Mouse (Mus musculus) CH12.LX (cell line): ENCODE measurements around the gene Tbc1d22a. TPM values are rescaled to one million over a fixed set of nuclear protein-coding genes. Genes with fewer than 3 reads are reported as not detected.

Experiments
- DNase-seq: peaks from one replicate; pipeline ENCODE4 v3.0.0-alpha.2; 2013; ENCODE audit errors: extremely low read depth
- H3K27ac ChIP-seq: 2 replicates; pipeline ENCODE4 v1.5.1; 2012; ENCODE audit warnings: low read depth, mild to moderate bottlenecking, control low read depth, moderate library complexity; ENCODE audit not compliant: insufficient read depth
- H3K27me3 ChIP-seq: replicated peaks from 2 replicates; pipeline ENCODE3; 2012; ENCODE audit warnings: inconsistent platforms
- H3K36me3 ChIP-seq, 2 experiments: replicated peaks in 1 of 2; 2 replicates each; pipeline versions ENCODE3 to v1.6.1; 2012; ENCODE audit warnings: inconsistent platforms in 1 of 2, low read length in 1 of 2, mild to moderate bottlenecking in 1 of 2, mixed read lengths in 1 of 2, moderate library complexity in 1 of 2; ENCODE audit not compliant: control insufficient read depth in 1 of 2, insufficient read depth in 1 of 2
- H3K4me1 ChIP-seq, 2 experiments: 2 replicates each; pipeline ENCODE4 v1.6.1; 2012; ENCODE audit warnings: inconsistent platforms in 1 of 2, moderate library complexity in 1 of 2; ENCODE audit not compliant: insufficient read depth in 2 of 2, control insufficient read depth in 1 of 2
- H3K4me2 ChIP-seq: 2 replicates; pipeline ENCODE4 v1.6.1; 2012; ENCODE audit warnings: low read depth, mild to moderate bottlenecking, control low read depth; ENCODE audit not compliant: poor library complexity, insufficient read depth, severe bottlenecking
- H3K4me3 ChIP-seq, 3 experiments: fragments of 150-350 bp in 1 of 3; sonication (generic) in 1 of 3; replicated peaks in 1 of 3; 2 replicates each; pipeline versions ENCODE3 to v1.5.1; 2011 to 2012; ENCODE audit warnings: low read depth in 2 of 3, low read length in 2 of 3, mild to moderate bottlenecking in 2 of 3, moderate library complexity in 2 of 3, control low read depth in 1 of 3, improper control_type of control experiment in 1 of 3, inconsistent platforms in 1 of 3, mixed read lengths in 1 of 3; ENCODE audit not compliant: poor library complexity in 1 of 3
- H3K79me2 ChIP-seq: replicated peaks from 2 replicates; pipeline ENCODE4 v1.6.1; 2012; ENCODE audit warnings: mild to moderate bottlenecking, moderate library complexity; ENCODE audit not compliant: control insufficient read depth, poor library complexity, insufficient read depth, severe bottlenecking; ENCODE audit errors: extremely low read depth
- H3K9ac ChIP-seq: 2 replicates; pipeline ENCODE4 v1.6.1; 2012; ENCODE audit warnings: low read depth, mild to moderate bottlenecking, control low read depth, moderate library complexity; ENCODE audit not compliant: insufficient read depth
- H3K9me3 ChIP-seq: replicated peaks from 2 replicates; pipeline ENCODE3; 2012; ENCODE audit warnings: low read length, inconsistent platforms, mixed read lengths
- BHLHE40 ChIP-seq: IDR thresholded peaks from 2 replicates; pipeline ENCODE4 v1.6.1; 2011; ENCODE audit warnings: mild to moderate bottlenecking, low read depth, low read length, improper control_type of control experiment
- CHD1 ChIP-seq: IDR thresholded peaks from 2 replicates; pipeline ENCODE4 v1.6.1; 2012; ENCODE audit warnings: low read depth, low read length, improper control_type of control experiment, inconsistent platforms
- CHD2 ChIP-seq: IDR thresholded peaks from 2 replicates; pipeline ENCODE4 v1.6.1; 2011; ENCODE audit warnings: low read length, improper control_type of control experiment
- CTCF ChIP-seq, 2 experiments: IDR thresholded peaks in 1 of 2; conservative IDR thresholded peaks in 1 of 2; 2 replicates each; pipeline ENCODE4 v1.5.1; 2011 to 2012; ENCODE audit warnings: low read depth in 2 of 2, low read length in 2 of 2, improper control_type of control experiment in 1 of 2, inconsistent platforms in 1 of 2, mild to moderate bottlenecking in 1 of 2, moderate library complexity in 1 of 2
- ETS1 ChIP-seq: conservative IDR thresholded peaks from 2 replicates; pipeline ENCODE4 v1.6.1; 2012; ENCODE audit warnings: low read depth, mild to moderate bottlenecking, inconsistent platforms, low read length, improper control_type of control experiment, moderate library complexity
- GABPA ChIP-seq: IDR thresholded peaks from 2 replicates; pipeline ENCODE4 v1.6.1; 2012; ENCODE audit warnings: low read depth, low read length, improper control_type of control experiment, inconsistent platforms; ENCODE audit not compliant: insufficient replicate concordance
- IRF4 ChIP-seq: IDR thresholded peaks from 2 replicates; pipeline ENCODE4 v1.6.1; 2014; ENCODE audit warnings: low read depth, mild to moderate bottlenecking, inconsistent platforms, low read length, improper control_type of control experiment
- JUN ChIP-seq: IDR thresholded peaks from 2 replicates; pipeline ENCODE4 v1.6.1; 2011; ENCODE audit warnings: low read depth, mild to moderate bottlenecking, low read length, improper control_type of control experiment, moderate library complexity; ENCODE audit not compliant: insufficient read depth
- KAT2A ChIP-seq: IDR thresholded peaks from 2 replicates; pipeline ENCODE4 v1.6.1; 2012; ENCODE audit warnings: low read length, improper control_type of control experiment, inconsistent platforms; ENCODE audit not compliant: insufficient replicate concordance
- MAFK ChIP-seq: IDR thresholded peaks from 2 replicates; pipeline ENCODE4 v1.6.1; 2011; ENCODE audit warnings: low read length, improper control_type of control experiment; ENCODE audit not compliant: insufficient replicate concordance
- MXI1 ChIP-seq: IDR thresholded peaks from 2 replicates; pipeline ENCODE4 v1.6.1; 2011; ENCODE audit warnings: mild to moderate bottlenecking, low read depth, low read length, improper control_type of control experiment
- MYC ChIP-seq: IDR thresholded peaks from 2 replicates; pipeline ENCODE4 v1.6.1; 2011; ENCODE audit warnings: low read depth, mild to moderate bottlenecking, improper control_type of control experiment, low read length
- NELFE ChIP-seq: IDR thresholded peaks from 2 replicates; pipeline ENCODE4 v1.6.1; 2011; ENCODE audit warnings: low read depth, low read length, improper control_type of control experiment
- POLR2A ChIP-seq: IDR thresholded peaks from 2 replicates; pipeline ENCODE4 v1.6.1; 2011; ENCODE audit warnings: low read depth, mild to moderate bottlenecking, improper control_type of control experiment, low read length
- POLR2AphosphoS2 ChIP-seq: IDR thresholded peaks from 2 replicates; pipeline ENCODE4 v1.6.1; 2011; ENCODE audit warnings: low read depth, low read length, improper control_type of control experiment
- RCOR1 ChIP-seq: conservative IDR thresholded peaks from 2 replicates; pipeline ENCODE4 v1.6.1; 2012; ENCODE audit warnings: low read depth, mild to moderate bottlenecking, inconsistent platforms, low read length, improper control_type of control experiment
- SIN3A ChIP-seq: IDR thresholded peaks from 2 replicates; pipeline ENCODE4 v1.6.1; 2012; ENCODE audit warnings: low read length, improper control_type of control experiment, inconsistent platforms
- TBP ChIP-seq: conservative IDR thresholded peaks from 2 replicates; pipeline ENCODE4 v1.6.1; 2011; ENCODE audit warnings: low read depth, low read length, improper control_type of control experiment
- UBTF ChIP-seq: IDR thresholded peaks from 2 replicates; pipeline ENCODE4 v1.6.1; 2012; ENCODE audit warnings: low read depth, mild to moderate bottlenecking, inconsistent platforms, low read length, improper control_type of control experiment, moderate library complexity
- USF1 ChIP-seq: IDR thresholded peaks from 2 replicates; pipeline ENCODE4 v1.6.1; 2014; ENCODE audit warnings: low read depth, mild to moderate bottlenecking, inconsistent platforms, low read length, improper control_type of control experiment
- USF2 ChIP-seq: conservative IDR thresholded peaks from 2 replicates; pipeline ENCODE4 v1.6.1; 2011; ENCODE audit warnings: low read depth, low read length, improper control_type of control experiment
- dilution Hi-C: fragments of 300-500 bp; cut with MboI; formaldehyde crosslinking; loops from 2 replicates; pipeline ENCODE4 v1.14.3; 2020; ENCODE audit warnings: low sequenced_read_pairs; ENCODE audit not compliant: extremely low pct_unique_long_range_greater_than_20kb, extremely low pct_ligation_motif_present
- in situ Hi-C: fragments of 300-500 bp; cut with MboI; formaldehyde crosslinking; loops from 3 replicates; pipeline ENCODE4 v1.14.3; 2019; ENCODE audit warnings: low sequenced_read_pairs, low pct_ligation_motif_present, low pct_unique_long_range_greater_than_20kb, mixed read lengths
- polyA plus RNA-seq: library from polyadenylated mRNA; unstranded; fragments of >175 nt; gene quantifications from 2 replicates; pipeline ENCODE4 v1.2.1, GENCODE M21; 2012; ENCODE audit warnings: low read depth; ENCODE audit not compliant: insufficient read length
- total RNA-seq, 2 experiments: library from RNA; depleted of rRNA; stranded (reverse); fragments of 300-350 nt in 1 of 2; fragments of >200 nt in 1 of 2; gene quantifications; 2 replicates each; pipeline ENCODE4 v1.2.3; 2012 to 2014

Gene Tbc1d22a
- total and polyA plus RNA-seq, 3 experiments = 17.6 to 20.2 (median 19.4) TPM

GRCm38 (mm10) chr15:86331501-86332245, 117.4 kb downstream of the Tbc1d22a start:
- H3K27ac ChIP-seq = no peak overlapping the region
- peaks cover 0 to 29% of the 10 kb centered on the region in 2 experiments for H3K36me3 ChIP-seq
- no peaks in the 10 kb centered on the region for H3K79me2 ChIP-seq
- no peak for DNase-seq
- no peak overlapping the region for H3K4me3 ChIP-seq
- TF ChIP-seq CHD2 = no peak
- TF ChIP-seq KAT2A = no peak
- TF ChIP-seq TBP = no peak
- TF ChIP-seq POLR2A = no peak
- no peak for TF ChIP-seq GABPA
- no peak for TF ChIP-seq NELFE
- TF ChIP-seq JUN = no peak
- no peak for TF ChIP-seq CHD1
- no peak for TF ChIP-seq BHLHE40
- no peak for TF ChIP-seq CTCF (conservative IDR thresholded peaks at IDR 0.05 in 1 of 2, IDR thresholded peaks at IDR 0.05 in 1 of 2; ENCODE audit: low read depth in 2 of 2, low read length in 2 of 2)
- no peak for TF ChIP-seq ETS1
- TF ChIP-seq USF1 = no peak
- TF ChIP-seq, all 38 proteins: peak for 0
- dilution Hi-C loops (no loop called here), in situ Hi-C loops (no loop called here)
- Histone ChIP-seq H3K9ac (no peak overlapping the region), H3K27me3 (no peaks in the 10 kb centered on the region), H3K4me2 (no peak overlapping the region), H3K9me3 (no peaks in the 10 kb centered on the region), H3K4me1 (peaks cover 2 to 27% of the 10 kb centered on the region in 2 experiments; a peak in 3 of 4 replicates)

- no peak overlapping the region for H3K4me2 ChIP-seq
- no peaks in the 10 kb centered on the region for H3K9me3 ChIP-seq
- TF ChIP-seq IRF4 (no peak), SIN3A (no peak), CHD2 (no peak), GABPA (no peak), MAFK (no peak), UBTF (no peak), USF2 (no peak), RCOR1 (no peak), MXI1 (no peak), MYC (no peak), POLR2AphosphoS2 (no peak)
- H3K4me1 ChIP-seq = peaks cover 0 to 23% of the 10 kb centered on the region in 2 experiments; a peak in 2 of 4 replicates
- peaks cover 0 to 38% of the 10 kb centered on the region in 2 experiments for H3K36me3 ChIP-seq
- H3K27me3 ChIP-seq = no peaks in the 10 kb centered on the region
- no peak overlapping the region for H3K27ac ChIP-seq
- in situ Hi-C loops = no loop called here
- H3K79me2 ChIP-seq = no peaks in the 10 kb centered on the region
- dilution Hi-C loops = no loop called here
- H3K4me3 ChIP-seq = no peak overlapping the region
- no peak overlapping the region for H3K9ac ChIP-seq
- no peak for DNase-seq
Measured at GRCm38 (mm10) chr15:86333176-86333575, 118.9 kb downstream of the Tbc1d22a start.
